Mouse (Mus musculus) lung, adult 18-20 months (tissue): Measurements from ENCODE around the gene Prdx6.

Source experiments
- DNase-seq, 2 experiments: peaks; one replicate each; pipeline ENCODE4 v3.0.0; 2022; ENCODE audit warnings: mixed read lengths in 2 of 2

Gene Prdx6

GRCm38 (mm10) chr1:161250604-161251416, at the start of gene Prdx6:
TSS of gene Prdx6 (minus strand) at chr1:161251219.
- peak; percentile 83 to 85 for DNase-seq

- no peak for DNase-seq
Measured at GRCm38 (mm10) chr1:161288256-161288655, 37.2 kb upstream of the Prdx6 start.

GRCm38 (mm10) chr1:161286726-161287310, 35.8 kb upstream of the Prdx6 start:
- peak; percentile 74 to 78 for DNase-seq

DNA sequence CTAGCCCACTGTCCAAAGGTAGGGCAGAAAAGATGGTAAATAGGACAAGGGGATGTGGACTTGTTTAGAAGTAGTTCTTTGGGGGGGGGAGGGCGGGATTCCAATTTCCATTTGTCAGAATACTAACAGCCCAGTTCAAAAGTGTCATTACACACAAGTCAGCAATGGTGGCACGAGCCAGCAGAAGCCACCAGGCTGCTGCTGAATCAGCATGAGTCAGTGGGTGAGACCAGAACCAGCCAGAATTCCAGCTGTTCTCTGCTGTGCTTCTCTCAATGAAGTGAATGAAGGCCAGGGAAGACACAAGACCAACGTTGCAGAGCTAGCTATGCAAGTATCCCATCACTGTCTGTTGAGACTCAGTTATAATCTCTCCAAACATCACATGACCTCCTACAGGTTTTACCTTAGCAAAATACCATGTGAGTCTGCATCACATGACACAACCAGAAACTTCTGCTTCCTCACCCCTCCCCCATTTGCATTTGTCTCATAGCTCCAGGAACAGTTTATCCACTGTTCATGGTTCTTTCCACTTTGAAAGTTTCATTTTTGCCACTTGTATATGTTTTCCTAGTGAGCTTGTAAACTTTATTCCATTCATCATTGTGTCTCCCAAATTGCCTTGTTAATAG, 30.2 kb upstream of the Prdx6 start:
- DNase-seq, result no peak

DNA sequence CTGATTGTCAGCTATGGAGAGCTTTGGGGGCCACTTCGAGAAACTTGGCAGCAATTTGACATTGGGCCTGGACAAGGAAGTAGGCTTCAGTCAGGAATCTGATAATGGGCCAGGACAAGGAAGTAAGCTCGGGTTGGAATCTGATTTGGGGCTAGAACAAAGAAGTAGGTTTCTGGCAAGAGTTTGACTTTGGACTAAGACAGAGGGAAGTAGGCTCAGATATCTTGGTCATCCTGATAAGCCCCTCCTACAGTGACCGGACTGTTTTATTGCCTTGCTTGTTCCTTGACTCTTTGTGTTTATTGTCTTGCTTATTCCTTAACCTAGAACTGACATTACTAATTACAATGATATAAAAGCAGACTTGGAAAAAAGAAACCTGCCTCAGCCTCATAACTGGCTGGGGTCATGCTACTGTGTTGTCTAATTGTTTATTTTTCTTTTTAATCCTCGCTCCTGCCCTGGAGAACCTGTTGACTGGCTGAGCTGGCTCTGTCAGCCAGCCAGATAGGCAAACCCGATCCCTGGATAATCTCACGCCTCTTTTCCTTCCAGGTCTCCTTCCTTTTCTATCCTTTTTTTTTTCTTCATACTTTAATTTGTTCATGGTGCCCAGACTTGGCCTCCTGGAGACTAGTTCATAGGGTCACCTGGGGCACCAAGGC, 28.4 kb upstream of the Prdx6 start:
- no peak for DNase-seq

GRCm38 (mm10) chr1:161273486-161273885, 22.5 kb upstream of the Prdx6 start:
- no peak for DNase-seq

DNA sequence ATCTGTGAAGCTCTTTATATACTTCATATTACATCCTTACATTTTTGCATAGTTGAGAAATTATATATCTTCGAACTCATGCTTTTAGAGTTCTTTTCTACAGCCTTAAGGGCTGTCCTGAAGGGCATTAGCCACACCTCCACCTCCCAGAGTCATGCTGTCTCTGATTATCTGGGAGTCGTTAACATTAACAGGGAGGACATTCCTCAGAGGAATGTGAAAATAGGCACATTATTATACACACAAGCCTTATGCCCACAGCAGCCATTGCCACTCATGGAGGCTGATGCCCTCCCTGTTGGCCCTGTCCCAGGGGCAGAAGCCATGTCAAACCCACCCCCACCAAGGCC, 20.4 kb upstream of the Prdx6 start:
- no peak for DNase-seq

- no peak for DNase-seq
Measured at GRCm38 (mm10) chr1:161270776-161271460, 19.9 kb upstream of the Prdx6 start.

GRCm38 (mm10) chr1:161269346-161269745, 18.3 kb upstream of the Prdx6 start:
- peak; percentile 80 to 87 for DNase-seq

DNA sequence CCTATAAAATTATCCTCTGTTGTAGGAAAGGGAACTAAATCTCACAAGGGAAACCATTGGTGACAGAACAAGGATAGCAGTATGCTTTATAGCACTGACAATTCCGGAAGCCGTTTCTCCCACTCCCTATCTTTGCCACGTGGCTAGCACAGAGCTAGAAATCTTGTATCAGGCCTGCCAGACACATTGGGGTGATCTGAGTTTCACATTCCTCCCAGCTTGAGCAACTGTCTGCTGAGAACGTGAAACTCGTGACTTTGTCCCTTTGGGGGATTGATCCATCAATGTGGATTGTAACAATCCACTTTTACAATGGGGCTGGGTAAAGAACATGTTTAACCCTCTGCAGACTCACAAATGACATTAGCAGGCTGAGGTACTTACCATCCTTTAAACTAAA, 17.9 kb upstream of the Prdx6 start:
- peak; percentile 36 to 63 for DNase-seq

DNA sequence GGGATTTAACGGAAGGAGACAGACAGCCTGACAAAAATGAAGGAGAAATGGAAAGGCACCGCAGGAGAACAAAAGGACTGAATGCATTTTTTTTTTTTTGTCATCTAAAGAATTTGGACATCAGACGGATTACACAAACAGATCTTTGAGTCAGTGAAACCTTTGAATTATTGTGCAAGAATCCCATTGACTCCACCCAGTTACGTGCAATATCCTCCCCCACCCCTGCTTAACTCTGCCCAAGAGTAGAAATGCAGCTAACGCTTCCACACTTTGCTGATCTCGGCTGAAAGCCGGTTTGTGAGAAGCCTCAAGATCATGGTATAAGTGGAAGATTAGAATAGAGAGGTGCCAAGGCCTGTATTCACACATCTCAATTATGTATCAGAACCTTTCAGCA, 17.1 kb upstream of the Prdx6 start:
- DNase-seq, result peak; percentile 48 to 72

GRCm38 (mm10) chr1:161264961-161265360, 13.9 kb upstream of the Prdx6 start:
- DNase-seq, result peak in 1 of 2 experiments; percentile 56

- DNase-seq, result no peak
Measured at GRCm38 (mm10) chr1:161263584-161263983, 12.6 kb upstream of the Prdx6 start.

DNA sequence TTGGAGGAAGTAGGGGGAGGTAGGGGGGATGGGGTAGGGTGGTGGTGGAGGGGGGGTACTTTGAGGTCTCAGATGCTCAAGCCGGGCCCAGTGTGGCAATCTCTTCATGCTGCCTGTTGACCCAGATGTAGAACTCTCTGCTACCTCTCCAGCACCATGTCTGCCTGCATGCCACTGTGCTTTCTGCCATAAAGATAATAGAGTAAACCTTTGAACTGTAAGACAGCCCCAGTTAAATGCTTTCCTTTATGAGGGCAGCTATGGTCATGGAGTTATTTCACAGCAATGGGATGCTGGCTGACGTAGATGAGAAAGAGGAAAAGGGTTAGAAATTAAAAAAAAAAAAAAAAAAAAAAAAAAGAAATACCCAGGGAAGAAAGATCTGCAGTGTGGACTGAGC, 11.5 kb upstream of the Prdx6 start:
- DNase-seq, result no peak

- DNase-seq, result no peak
Measured at GRCm38 (mm10) chr1:161260761-161261160, 9.7 kb upstream of the Prdx6 start.

- DNase-seq, result no peak
Measured at GRCm38 (mm10) chr1:161259142-161259541, 8.1 kb upstream of the Prdx6 start.

DNA sequence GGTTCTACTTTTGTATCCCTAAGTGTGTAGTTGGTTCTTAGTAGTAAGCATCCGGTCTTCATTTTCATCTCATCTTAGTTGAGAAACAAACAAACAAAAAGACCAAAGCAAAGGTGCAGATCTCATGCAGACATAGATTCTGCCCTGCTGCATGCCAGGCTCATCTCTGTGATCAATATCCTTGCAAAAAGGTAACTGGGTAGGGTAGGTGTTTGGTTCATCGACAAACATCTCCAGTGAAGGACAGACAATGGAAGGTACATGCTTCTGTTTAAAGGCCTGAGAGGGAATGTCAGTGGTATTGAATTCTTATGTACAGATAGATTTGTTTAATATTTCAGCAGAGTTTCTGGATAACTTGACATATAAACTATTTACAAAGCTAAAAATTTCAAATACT, 7.3 kb upstream of the Prdx6 start:
- no peak for DNase-seq

DNA sequence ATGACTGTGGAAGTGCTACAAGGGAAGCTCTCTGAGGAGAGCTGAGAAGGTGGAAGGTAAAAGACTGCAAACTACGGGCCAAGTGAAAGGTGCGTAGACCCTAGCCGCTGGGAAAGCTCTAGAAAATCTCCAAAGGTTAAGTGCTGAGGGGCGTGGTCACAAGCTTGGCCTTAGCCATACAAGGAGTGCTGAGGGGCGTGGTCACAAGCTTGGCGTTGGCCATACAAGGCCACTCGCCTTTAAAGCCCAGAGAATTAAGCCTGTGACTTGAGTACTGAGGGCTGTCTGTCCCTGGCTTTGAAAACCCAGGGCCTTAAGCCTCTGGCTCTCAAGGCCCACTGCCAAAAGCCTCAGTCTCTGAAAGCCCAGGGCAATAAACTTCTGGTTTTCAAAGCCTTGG, 5.9 kb upstream of the Prdx6 start:
- peak; percentile 43 to 69 for DNase-seq

- no peak for DNase-seq
Measured at GRCm38 (mm10) chr1:161254361-161254760, 3.3 kb upstream of the Prdx6 start.

GRCm38 (mm10) chr1:161252901-161253300, 1.9 kb upstream of the Prdx6 start:
- DNase-seq, result no peak

GRCm38 (mm10) chr1:161252365-161252764, 1.3 kb upstream of the Prdx6 start:
- no peak for DNase-seq

- peak; percentile 50 to 77 for DNase-seq
Measured at GRCm38 (mm10) chr1:161251417-161252265, 622 bp upstream of the Prdx6 start.
